Mouse (Mus musculus) MEL (cell line): ENCODE results near the gene Dock9. TPM values are rescaled to one million over a fixed set of nuclear protein-coding genes. Genes with fewer than 3 reads are reported as not detected.

ENCODE experiments used
- DNase-seq: peaks from one replicate; pipeline ENCODE4 v3.0.0; 2011; ENCODE audit warnings: low read depth, low spot score
- H3K27ac ChIP-seq: 2 replicates; pipeline ENCODE4 v1.5.1; 2012; ENCODE audit warnings: low read depth, mild to moderate bottlenecking, control low read depth, low read length, moderate library complexity; ENCODE audit not compliant: control insufficient read depth
- H3K27me3 ChIP-seq, 2 experiments: fragments of 150-350 bp in 1 of 2; sonication (generic) in 1 of 2; 2 replicates each; pipeline ENCODE4 v1.6.1; 2012; ENCODE audit warnings: low read length in 2 of 2, mild to moderate bottlenecking in 2 of 2, improper control_type of control experiment in 1 of 2, moderate library complexity in 1 of 2; ENCODE audit not compliant: insufficient read depth in 2 of 2, control insufficient read depth in 1 of 2
- H3K36me3 ChIP-seq, 2 experiments: 2 replicates each; pipeline ENCODE4 v1.6.1; 2012 to 2014; ENCODE audit warnings: low read length in 2 of 2, improper control_type of control experiment in 1 of 2, inconsistent platforms in 1 of 2, mild to moderate bottlenecking in 1 of 2; ENCODE audit not compliant: insufficient read depth in 2 of 2, control insufficient read depth in 1 of 2
- H3K4me1 ChIP-seq, 2 experiments: fragments of 150-350 bp in 1 of 2; sonication (generic) in 1 of 2; 2 replicates each; pipeline ENCODE4 v1.6.1; 2012; ENCODE audit warnings: low read length in 2 of 2, improper control_type of control experiment in 1 of 2, mild to moderate bottlenecking in 1 of 2; ENCODE audit not compliant: insufficient read depth in 2 of 2, control insufficient read depth in 1 of 2
- H3K4me3 ChIP-seq, 2 experiments: fragments of 150-350 bp in 1 of 2; sonication (generic) in 1 of 2; 2 replicates each; pipeline ENCODE4 v1.5.1; 2012; ENCODE audit warnings: low read depth in 2 of 2, low read length in 2 of 2, mild to moderate bottlenecking in 2 of 2, moderate library complexity in 2 of 2, control low read depth in 1 of 2, improper control_type of control experiment in 1 of 2; ENCODE audit not compliant: control insufficient read depth in 1 of 2, insufficient read depth in 1 of 2
- H3K79me2 ChIP-seq: 2 replicates; pipeline ENCODE4 v1.6.1; 2012; ENCODE audit warnings: mild to moderate bottlenecking, low read length, moderate library complexity; ENCODE audit not compliant: control insufficient read depth, poor library complexity, insufficient read depth
- H3K9ac ChIP-seq: 2 replicates; pipeline ENCODE4 v1.6.1; 2012; ENCODE audit warnings: low read depth, mild to moderate bottlenecking, control low read depth, low read length, moderate library complexity; ENCODE audit not compliant: control insufficient read depth, poor library complexity, severe bottlenecking
- H3K9me3 ChIP-seq: fragments of 150-350 bp; sonication (generic); replicated peaks from 2 replicates; pipeline ENCODE4 v1.6.1; 2012; ENCODE audit warnings: mild to moderate bottlenecking, low read length, improper control_type of control experiment, moderate library complexity; ENCODE audit not compliant: insufficient read depth
- BHLHE40 ChIP-seq: IDR thresholded peaks from 2 replicates; pipeline ENCODE4 v1.6.1; 2012; ENCODE audit warnings: low read depth, mild to moderate bottlenecking, inconsistent platforms, low read length, improper control_type of control experiment, borderline replicate concordance
- CHD1 ChIP-seq: IDR thresholded peaks from 2 replicates; pipeline ENCODE4 v1.6.1; 2012; ENCODE audit warnings: low read depth, mild to moderate bottlenecking, inconsistent platforms, low read length, improper control_type of control experiment
- CHD2 ChIP-seq: IDR thresholded peaks from 2 replicates; pipeline ENCODE4 v1.6.1; 2011; ENCODE audit warnings: low read length, improper control_type of control experiment
- CTCF ChIP-seq, 3 experiments: IDR thresholded peaks in 2 of 3; conservative IDR thresholded peaks in 1 of 3; 2 replicates each; pipeline ENCODE4 v1.5.1; 2011 to 2012; ENCODE audit warnings: low read length in 3 of 3, low read depth in 2 of 3, mild to moderate bottlenecking in 2 of 3, improper control_type of control experiment in 1 of 3, inconsistent platforms in 1 of 3, mixed read lengths in 1 of 3, moderate library complexity in 1 of 3; ENCODE audit not compliant: control insufficient read depth in 1 of 3, insufficient read depth in 1 of 3, poor library complexity in 1 of 3, severe bottlenecking in 1 of 3
- E2F4 ChIP-seq: IDR thresholded peaks from 2 replicates; pipeline ENCODE4 v1.6.1; 2011; ENCODE audit warnings: low read depth, low read length, improper control_type of control experiment, borderline replicate concordance
- ELF1 ChIP-seq: IDR thresholded peaks from 2 replicates; pipeline ENCODE4 v1.6.1; 2014; ENCODE audit warnings: low read depth, mild to moderate bottlenecking, inconsistent platforms, low read length, improper control_type of control experiment, moderate library complexity
- EP300 ChIP-seq, 2 experiments: IDR thresholded peaks; 2 replicates each; pipeline ENCODE4 v1.6.1; 2011; ENCODE audit warnings: improper control_type of control experiment in 2 of 2, low read length in 2 of 2, low read depth in 1 of 2, mild to moderate bottlenecking in 1 of 2
- GABPA ChIP-seq: IDR thresholded peaks from 2 replicates; pipeline ENCODE4 v1.6.1; 2012; ENCODE audit warnings: low read depth, mild to moderate bottlenecking, inconsistent platforms, low read length, improper control_type of control experiment, moderate library complexity
- HCFC1 ChIP-seq: IDR thresholded peaks from 2 replicates; pipeline ENCODE4 v1.6.1; 2012; ENCODE audit warnings: low read depth, mild to moderate bottlenecking, inconsistent platforms, low read length, improper control_type of control experiment, moderate library complexity
- JUND ChIP-seq: IDR thresholded peaks from 2 replicates; pipeline ENCODE4 v1.6.1; 2011; ENCODE audit warnings: low read depth, mild to moderate bottlenecking, improper control_type of control experiment, low read length
- MAFK ChIP-seq: IDR thresholded peaks from 2 replicates; pipeline ENCODE4 v1.6.1; 2011; ENCODE audit warnings: low read depth, mild to moderate bottlenecking, low read length, improper control_type of control experiment, borderline replicate concordance
- MAX ChIP-seq: IDR thresholded peaks from 2 replicates; pipeline ENCODE4 v1.6.1; 2011; ENCODE audit warnings: low read length, improper control_type of control experiment
- MAZ ChIP-seq: IDR thresholded peaks from 2 replicates; pipeline ENCODE4 v1.6.1; 2012; ENCODE audit warnings: low read depth, mild to moderate bottlenecking, inconsistent platforms, low read length, improper control_type of control experiment
- MEF2A ChIP-seq: IDR thresholded peaks from 2 replicates; pipeline ENCODE4 v1.6.1; 2014; ENCODE audit warnings: low read depth, mild to moderate bottlenecking, inconsistent platforms, low read length, improper control_type of control experiment; ENCODE audit not compliant: poor library complexity, insufficient replicate concordance, severe bottlenecking; ENCODE audit errors: extremely low read depth
- MXI1 ChIP-seq: IDR thresholded peaks from 2 replicates; pipeline ENCODE4 v1.6.1; 2011; ENCODE audit warnings: mild to moderate bottlenecking, low read depth, low read length, improper control_type of control experiment
- NELFE ChIP-seq: IDR thresholded peaks from 2 replicates; pipeline ENCODE4 v1.6.1; 2011; ENCODE audit warnings: low read depth, low read length, improper control_type of control experiment
- NRF1 ChIP-seq: IDR thresholded peaks from 2 replicates; pipeline ENCODE4 v1.6.1; 2014; ENCODE audit warnings: low read depth, mild to moderate bottlenecking, inconsistent platforms, low read length, improper control_type of control experiment, moderate library complexity; ENCODE audit not compliant: poor library complexity, insufficient read depth, severe bottlenecking
- POLR2AphosphoS5 ChIP-seq: IDR thresholded peaks from 2 replicates; pipeline ENCODE4 v1.6.1; 2012; ENCODE audit warnings: low read depth, borderline replicate concordance, mild to moderate bottlenecking, inconsistent platforms, low read length, moderate library complexity, mixed read lengths
- SIN3A ChIP-seq: IDR thresholded peaks from 2 replicates; pipeline ENCODE4 v1.6.1; 2012; ENCODE audit warnings: low read length, improper control_type of control experiment, inconsistent platforms
- SMC3 ChIP-seq: IDR thresholded peaks from 2 replicates; pipeline ENCODE4 v1.6.1; 2011; ENCODE audit warnings: low read depth, low read length, improper control_type of control experiment
- TBP ChIP-seq: IDR thresholded peaks from 2 replicates; pipeline ENCODE4 v1.8.0; 2011; ENCODE audit warnings: low read depth, low read length, improper control_type of control experiment
- TCF12 ChIP-seq: IDR thresholded peaks from 2 replicates; pipeline ENCODE4 v1.6.1; 2014; ENCODE audit warnings: low read depth, mild to moderate bottlenecking, inconsistent platforms, low read length, improper control_type of control experiment, moderate library complexity
- UBTF ChIP-seq: IDR thresholded peaks from 2 replicates; pipeline ENCODE4 v1.6.1; 2012; ENCODE audit warnings: low read depth, mild to moderate bottlenecking, inconsistent platforms, low read length, improper control_type of control experiment, moderate library complexity, borderline replicate concordance; ENCODE audit not compliant: insufficient read depth
- USF1 ChIP-seq: IDR thresholded peaks from 2 replicates; pipeline ENCODE4 v1.6.1; 2014; ENCODE audit warnings: low read depth, mild to moderate bottlenecking, inconsistent platforms, low read length, improper control_type of control experiment, moderate library complexity
- ZKSCAN1 ChIP-seq: IDR thresholded peaks from 2 replicates; pipeline ENCODE4 v1.6.1; 2012; ENCODE audit warnings: low read depth, mild to moderate bottlenecking, inconsistent platforms, low read length, improper control_type of control experiment, moderate library complexity
- ZMIZ1 ChIP-seq: IDR thresholded peaks from 2 replicates; pipeline ENCODE4 v1.6.1; 2012; ENCODE audit warnings: low read depth, mild to moderate bottlenecking, inconsistent platforms, low read length, improper control_type of control experiment, moderate library complexity
- polyA plus RNA-seq, 2 experiments: library from polyadenylated mRNA; stranded (reverse) in 1 of 2; unstranded in 1 of 2; fragments of >175 nt in 1 of 2; fragments of >200 nt in 1 of 2; gene quantifications; 2 replicates each; pipeline versions ENCODE4 v1.2.1 to v1.2.4; 2012; ENCODE audit warnings: low replicate concordance in 2 of 2, low read depth in 1 of 2; ENCODE audit not compliant: insufficient read length in 2 of 2, insufficient read depth in 1 of 2, missing spikeins in 1 of 2
- total RNA-seq: library from RNA; depleted of rRNA; stranded (reverse); fragments of 300-350 nt; gene quantifications from 2 replicates; pipeline ENCODE4 v1.2.3, GENCODE M21; 2012

Gene Dock9
- total and polyA plus RNA-seq, 3 experiments: 6.3 to 9.4 TPM; not detected in 1

DNA sequence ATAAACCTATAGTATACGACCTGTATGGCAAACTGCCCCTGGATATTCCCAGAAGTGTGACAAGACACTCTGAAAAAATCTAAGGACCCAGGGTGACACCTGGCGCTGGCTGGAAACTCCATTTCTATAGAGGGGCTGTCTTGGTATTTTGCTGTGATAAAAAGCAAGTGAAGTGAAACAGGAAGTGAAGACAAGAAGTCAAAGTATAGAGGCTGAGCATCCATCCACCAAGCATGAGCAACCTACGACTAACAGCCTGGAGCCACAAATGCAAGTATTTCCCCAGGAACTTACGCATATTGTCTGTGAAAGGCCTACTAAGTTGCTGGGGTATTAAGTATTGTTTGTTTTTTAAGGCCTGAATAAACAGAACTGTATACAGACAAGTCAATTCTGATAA, 197.1 kb downstream of the Dock9 start:
- Histone ChIP-seq H3K27me3 (no peaks in the 10 kb centered on the region), H3K36me3 (no peaks in the 10 kb centered on the region), H3K4me1 (no peaks in the 10 kb centered on the region), H3K79me2 (no peaks in the 10 kb centered on the region), H3K9ac (no peak overlapping the region), H3K27ac (no peak overlapping the region), H3K9me3 (no peaks in the 10 kb centered on the region), H3K4me3 (no peak overlapping the region)
- no peak for DNase-seq
- TF ChIP-seq BHLHE40: no peak
- no peak for TF ChIP-seq TCF12
- no peak for TF ChIP-seq ZMIZ1
- TF ChIP-seq MEF2A: no peak
- no peak for TF ChIP-seq JUND
- TF ChIP-seq CHD2: no peak
- TF ChIP-seq MAZ: no peak

GRCm38 (mm10) chr14:121597073-121597472, 200.6 kb downstream of the Dock9 start:
- Histone ChIP-seq H3K9ac (no peak overlapping the region), H3K9me3 (no peaks in the 10 kb centered on the region), H3K27me3 (no peaks in the 10 kb centered on the region), H3K79me2 (no peaks in the 10 kb centered on the region), H3K36me3 (no peaks in the 10 kb centered on the region; a peak in 1 of 4 replicates), H3K4me3 (no peak overlapping the region), H3K27ac (no peak overlapping the region), H3K4me1 (no peaks in the 10 kb centered on the region)
- DNase-seq: no peak
- no peak for TF ChIP-seq CTCF (IDR thresholded peaks at IDR 0.05 in 2 of 3, conservative IDR thresholded peaks at IDR 0.05 in 1 of 3; ENCODE audit: control insufficient read depth in 1 of 3, insufficient read depth in 1 of 3, low read depth in 2 of 3, low read length in 3 of 3, poor library complexity in 1 of 3, severe bottlenecking in 1 of 3)
- no peak for TF ChIP-seq MAFK
- no peak for TF ChIP-seq ZMIZ1
- TF ChIP-seq HCFC1: no peak
- no peak for TF ChIP-seq ELF1
- TF ChIP-seq NELFE: no peak
- no peak for TF ChIP-seq E2F4
- TF ChIP-seq GABPA: no peak

- H3K36me3 ChIP-seq: no peaks in the 10 kb centered on the region; a peak in 1 of 4 replicates
- no peaks in the 10 kb centered on the region for H3K9me3 ChIP-seq
- H3K27ac ChIP-seq: no peak overlapping the region
- no peaks in the 10 kb centered on the region for H3K27me3 ChIP-seq
- DNase-seq: no peak
- no peaks in the 10 kb centered on the region for H3K4me1 ChIP-seq
- no peak overlapping the region for H3K4me3 ChIP-seq
- H3K9ac ChIP-seq: no peak overlapping the region
- H3K79me2 ChIP-seq: no peaks in the 10 kb centered on the region
- TF ChIP-seq MXI1 (no peak), MAX (no peak), NRF1 (no peak), SMC3 (no peak), E2F4 (no peak), EP300 (IDR thresholded peaks at IDR 0.05; ENCODE audit: low read depth in 1 of 2, low read length in 2 of 2) (no peak), TBP (no peak), ZKSCAN1 (no peak), CHD1 (no peak), SIN3A (no peak), UBTF (no peak), NELFE (no peak), USF1 (no peak), POLR2AphosphoS5 (no peak), CHD2 (no peak), MAZ (no peak)
Observed at GRCm38 (mm10) chr14:121596631-121597030, 201.0 kb downstream of the Dock9 start.
